Mouse (Mus musculus): ENCODE results near the gene Gpt2. TPM values are rescaled to one million over a fixed set of nuclear protein-coding genes. Genes with fewer than 3 reads are reported as not detected.

Gpt2 gene
- total RNA-seq, 1 experiment = 31.9 TPM

GRCm38 (mm10) chr8:85530717-85531116 is 38.3 kb downstream of the Gpt2 start:
- H3K9ac ChIP-seq (ENCODE audit: insufficient read depth, low read depth, low read length, poor library complexity, severe bottlenecking) = no peak overlapping the region
- DNase-seq (ENCODE audit: low read depth, low spot score) = no peak
- H3K4me3 ChIP-seq (ENCODE audit: insufficient read depth in 1 of 2, low read depth in 1 of 2, low read length in 2 of 2, poor library complexity in 1 of 2, severe bottlenecking in 1 of 2) = no peak overlapping the region
- peaks cover 1 to 7% of the 10 kb centered on the region in 2 experiments; a peak in 3 of 4 replicates for H3K4me1 ChIP-seq (ENCODE audit: control insufficient read depth in 2 of 2, insufficient read depth in 2 of 2, low read length in 2 of 2, poor library complexity in 1 of 2)
- in situ Hi-C loops (cut with MboI; ENCODE audit: low sequenced_read_pairs in 2 of 2, unreplicated experiment in 2 of 2) = no loop called here
- no peak overlapping the region for H3K27ac ChIP-seq (ENCODE audit: insufficient read depth, low read depth, low read length, poor library complexity, severe bottlenecking)
- peaks cover 5% of the 10 kb centered on the region; the same call in 1 of the 2 replicates for H3K36me3 ChIP-seq (ENCODE audit: control insufficient read depth, insufficient read depth, low read length, poor library complexity, severe bottlenecking)
- H3K9me3 ChIP-seq (ENCODE audit: control insufficient read depth, insufficient read depth, low read depth, low read length) = no peaks in the 10 kb centered on the region
- TF ChIP-seq MAFK (IDR thresholded peaks at IDR 0.05; ENCODE audit: insufficient read depth, low read depth, low read length) (no peak), HCFC1 (IDR thresholded peaks at IDR 0.05; ENCODE audit: borderline replicate concordance, insufficient read depth, low read length) (no peak), ZC3H11A (IDR thresholded peaks at IDR 0.05; ENCODE audit: borderline replicate concordance, low read depth, low read length) (no peak), ZNF384 (IDR thresholded peaks at IDR 0.05; ENCODE audit: low read depth, low read length) (no peak), CHD2 (IDR thresholded peaks at IDR 0.05; ENCODE audit: low read depth, low read length) (no peak)

- in situ Hi-C loops (cut with MboI; ENCODE audit: low sequenced_read_pairs in 2 of 2, unreplicated experiment in 2 of 2) = no loop called here
- Histone ChIP-seq H3K4me3 (ENCODE audit: insufficient read depth in 1 of 2, low read depth in 1 of 2, low read length in 2 of 2, poor library complexity in 1 of 2, severe bottlenecking in 1 of 2) (no peak overlapping the region), H3K9me3 (ENCODE audit: control insufficient read depth, insufficient read depth, low read depth, low read length) (no peaks in the 10 kb centered on the region), H3K36me3 (ENCODE audit: control insufficient read depth, insufficient read depth, low read length, poor library complexity, severe bottlenecking) (peaks cover 3% of the 10 kb centered on the region), H3K27ac (ENCODE audit: insufficient read depth, low read depth, low read length, poor library complexity, severe bottlenecking) (no peak overlapping the region), H3K9ac (ENCODE audit: insufficient read depth, low read depth, low read length, poor library complexity, severe bottlenecking) (no peak overlapping the region), H3K4me1 (ENCODE audit: control insufficient read depth in 2 of 2, insufficient read depth in 2 of 2, low read length in 2 of 2, poor library complexity in 1 of 2) (peaks cover 1 to 7% of the 10 kb centered on the region in 2 experiments; a peak in 3 of 4 replicates)
- no peak for TF ChIP-seq ZC3H11A (IDR thresholded peaks at IDR 0.05; ENCODE audit: borderline replicate concordance, low read depth, low read length)
- no peak for TF ChIP-seq ZNF384 (IDR thresholded peaks at IDR 0.05; ENCODE audit: low read depth, low read length)
- no peak for TF ChIP-seq CHD2 (IDR thresholded peaks at IDR 0.05; ENCODE audit: low read depth, low read length)
- no peak for TF ChIP-seq MAFK (IDR thresholded peaks at IDR 0.05; ENCODE audit: insufficient read depth, low read depth, low read length)
- TF ChIP-seq HCFC1 (IDR thresholded peaks at IDR 0.05; ENCODE audit: borderline replicate concordance, insufficient read depth, low read length) = no peak
- DNase-seq (ENCODE audit: low read depth, low spot score) = no peak
Observed at GRCm38 (mm10) chr8:85531471-85531870, 39.1 kb downstream of the Gpt2 start.

GRCm38 (mm10) chr8:85532843-85533242 is 40.5 kb downstream of the Gpt2 start:
- Histone ChIP-seq H3K36me3 (ENCODE audit: control insufficient read depth, insufficient read depth, low read length, poor library complexity, severe bottlenecking) (peaks cover 3% of the 10 kb centered on the region), H3K9me3 (ENCODE audit: control insufficient read depth, insufficient read depth, low read depth, low read length) (no peaks in the 10 kb centered on the region), H3K4me1 (ENCODE audit: control insufficient read depth in 2 of 2, insufficient read depth in 2 of 2, low read length in 2 of 2, poor library complexity in 1 of 2) (peaks cover 1 to 5% of the 10 kb centered on the region in 2 experiments; a peak in 3 of 4 replicates), H3K9ac (ENCODE audit: insufficient read depth, low read depth, low read length, poor library complexity, severe bottlenecking) (no peak overlapping the region), H3K4me3 (ENCODE audit: insufficient read depth in 1 of 2, low read depth in 1 of 2, low read length in 2 of 2, poor library complexity in 1 of 2, severe bottlenecking in 1 of 2) (no peak overlapping the region), H3K27ac (ENCODE audit: insufficient read depth, low read depth, low read length, poor library complexity, severe bottlenecking) (peak overlapping the region; percentile 66; the same call in 1 of the 2 replicates)
- TF ChIP-seq ZNF384 (IDR thresholded peaks at IDR 0.05; ENCODE audit: low read depth, low read length) = no peak
- peak; percentile 96 for TF ChIP-seq MAFK (IDR thresholded peaks at IDR 0.05; ENCODE audit: insufficient read depth, low read depth, low read length)
- no peak for TF ChIP-seq HCFC1 (IDR thresholded peaks at IDR 0.05; ENCODE audit: borderline replicate concordance, insufficient read depth, low read length)
- no peak for TF ChIP-seq CHD2 (IDR thresholded peaks at IDR 0.05; ENCODE audit: low read depth, low read length)
- no peak for TF ChIP-seq ZC3H11A (IDR thresholded peaks at IDR 0.05; ENCODE audit: borderline replicate concordance, low read depth, low read length)
- in situ Hi-C loops (cut with MboI; ENCODE audit: low sequenced_read_pairs in 2 of 2, unreplicated experiment in 2 of 2) = no loop called here
- no peak for DNase-seq (ENCODE audit: low read depth, low spot score)

GRCm38 (mm10) chr8:85533434-85533833 is 41.1 kb downstream of the Gpt2 start:
- Histone ChIP-seq H3K27ac (ENCODE audit: insufficient read depth, low read depth, low read length, poor library complexity, severe bottlenecking) (no peak overlapping the region), H3K9me3 (ENCODE audit: control insufficient read depth, insufficient read depth, low read depth, low read length) (no peaks in the 10 kb centered on the region), H3K36me3 (ENCODE audit: control insufficient read depth, insufficient read depth, low read length, poor library complexity, severe bottlenecking) (peaks cover 5% of the 10 kb centered on the region), H3K4me3 (ENCODE audit: insufficient read depth in 1 of 2, low read depth in 1 of 2, low read length in 2 of 2, poor library complexity in 1 of 2, severe bottlenecking in 1 of 2) (no peak overlapping the region), H3K9ac (ENCODE audit: insufficient read depth, low read depth, low read length, poor library complexity, severe bottlenecking) (no peak overlapping the region), H3K4me1 (ENCODE audit: control insufficient read depth in 2 of 2, insufficient read depth in 2 of 2, low read length in 2 of 2, poor library complexity in 1 of 2) (peaks cover 1 to 3% of the 10 kb centered on the region in 2 experiments; a peak in 2 of 4 replicates)
- in situ Hi-C loops (cut with MboI; ENCODE audit: low sequenced_read_pairs in 2 of 2, unreplicated experiment in 2 of 2) = no loop called here
- TF ChIP-seq MAFK (IDR thresholded peaks at IDR 0.05; ENCODE audit: insufficient read depth, low read depth, low read length) = no peak
- TF ChIP-seq CHD2 (IDR thresholded peaks at IDR 0.05; ENCODE audit: low read depth, low read length) = no peak
- TF ChIP-seq HCFC1 (IDR thresholded peaks at IDR 0.05; ENCODE audit: borderline replicate concordance, insufficient read depth, low read length) = no peak
- TF ChIP-seq ZC3H11A (IDR thresholded peaks at IDR 0.05; ENCODE audit: borderline replicate concordance, low read depth, low read length) = no peak
- TF ChIP-seq ZNF384 (IDR thresholded peaks at IDR 0.05; ENCODE audit: low read depth, low read length) = no peak
- DNase-seq (ENCODE audit: low read depth, low spot score) = no peak

Measured in ES-E14 (cell line).